Mouse (Mus musculus) CH12.LX (cell line): ENCODE measurements around the gene Serpina3k. TPM values are rescaled to one million over a fixed set of nuclear protein-coding genes. Genes with fewer than 3 reads are reported as not detected.

Source experiments
- DNase-seq: peaks from one replicate; pipeline ENCODE4 v3.0.0-alpha.2; 2013; ENCODE audit errors: extremely low read depth
- H3K27ac ChIP-seq: 2 replicates; pipeline ENCODE4 v1.5.1; 2012; ENCODE audit warnings: low read depth, mild to moderate bottlenecking, control low read depth, moderate library complexity; ENCODE audit not compliant: insufficient read depth
- H3K27me3 ChIP-seq: replicated peaks from 2 replicates; pipeline ENCODE3; 2012; ENCODE audit warnings: inconsistent platforms
- H3K36me3 ChIP-seq, 2 experiments: replicated peaks in 1 of 2; 2 replicates each; pipeline versions ENCODE3 to v1.6.1; 2012; ENCODE audit warnings: inconsistent platforms in 1 of 2, low read length in 1 of 2, mild to moderate bottlenecking in 1 of 2, mixed read lengths in 1 of 2, moderate library complexity in 1 of 2; ENCODE audit not compliant: control insufficient read depth in 1 of 2, insufficient read depth in 1 of 2
- H3K4me1 ChIP-seq, 2 experiments: 2 replicates each; pipeline ENCODE4 v1.6.1; 2012; ENCODE audit warnings: inconsistent platforms in 1 of 2, moderate library complexity in 1 of 2; ENCODE audit not compliant: insufficient read depth in 2 of 2, control insufficient read depth in 1 of 2
- H3K4me2 ChIP-seq: 2 replicates; pipeline ENCODE4 v1.6.1; 2012; ENCODE audit warnings: low read depth, mild to moderate bottlenecking, control low read depth; ENCODE audit not compliant: poor library complexity, insufficient read depth, severe bottlenecking
- H3K4me3 ChIP-seq, 3 experiments: fragments of 150-350 bp in 1 of 3; sonication (generic) in 1 of 3; replicated peaks in 1 of 3; 2 replicates each; pipeline versions ENCODE3 to v1.5.1; 2011 to 2012; ENCODE audit warnings: low read depth in 2 of 3, low read length in 2 of 3, mild to moderate bottlenecking in 2 of 3, moderate library complexity in 2 of 3, control low read depth in 1 of 3, improper control_type of control experiment in 1 of 3, inconsistent platforms in 1 of 3, mixed read lengths in 1 of 3; ENCODE audit not compliant: poor library complexity in 1 of 3
- H3K79me2 ChIP-seq: replicated peaks from 2 replicates; pipeline ENCODE4 v1.6.1; 2012; ENCODE audit warnings: mild to moderate bottlenecking, moderate library complexity; ENCODE audit not compliant: control insufficient read depth, poor library complexity, insufficient read depth, severe bottlenecking; ENCODE audit errors: extremely low read depth
- H3K9ac ChIP-seq: 2 replicates; pipeline ENCODE4 v1.6.1; 2012; ENCODE audit warnings: low read depth, mild to moderate bottlenecking, control low read depth, moderate library complexity; ENCODE audit not compliant: insufficient read depth
- H3K9me3 ChIP-seq: replicated peaks from 2 replicates; pipeline ENCODE3; 2012; ENCODE audit warnings: low read length, inconsistent platforms, mixed read lengths
- BHLHE40 ChIP-seq: IDR thresholded peaks from 2 replicates; pipeline ENCODE4 v1.6.1; 2011; ENCODE audit warnings: mild to moderate bottlenecking, low read depth, low read length, improper control_type of control experiment
- CHD1 ChIP-seq: IDR thresholded peaks from 2 replicates; pipeline ENCODE4 v1.6.1; 2012; ENCODE audit warnings: low read depth, low read length, improper control_type of control experiment, inconsistent platforms
- E2F4 ChIP-seq: IDR thresholded peaks from 2 replicates; pipeline ENCODE4 v1.6.1; 2011; ENCODE audit warnings: low read depth, low read length, improper control_type of control experiment; ENCODE audit not compliant: insufficient replicate concordance
- ELF1 ChIP-seq: IDR thresholded peaks from 2 replicates; pipeline ENCODE4 v1.6.1; 2014; ENCODE audit warnings: low read depth, mild to moderate bottlenecking, inconsistent platforms, low read length, improper control_type of control experiment
- EP300 ChIP-seq: IDR thresholded peaks from 2 replicates; pipeline ENCODE4 v1.6.1; 2011; ENCODE audit warnings: low read length, improper control_type of control experiment
- ETS1 ChIP-seq: conservative IDR thresholded peaks from 2 replicates; pipeline ENCODE4 v1.6.1; 2012; ENCODE audit warnings: low read depth, mild to moderate bottlenecking, inconsistent platforms, low read length, improper control_type of control experiment, moderate library complexity
- IRF4 ChIP-seq: IDR thresholded peaks from 2 replicates; pipeline ENCODE4 v1.6.1; 2014; ENCODE audit warnings: low read depth, mild to moderate bottlenecking, inconsistent platforms, low read length, improper control_type of control experiment
- JUN ChIP-seq: IDR thresholded peaks from 2 replicates; pipeline ENCODE4 v1.6.1; 2011; ENCODE audit warnings: low read depth, mild to moderate bottlenecking, low read length, improper control_type of control experiment, moderate library complexity; ENCODE audit not compliant: insufficient read depth
- MAFK ChIP-seq: IDR thresholded peaks from 2 replicates; pipeline ENCODE4 v1.6.1; 2011; ENCODE audit warnings: low read length, improper control_type of control experiment; ENCODE audit not compliant: insufficient replicate concordance
- MEF2A ChIP-seq: IDR thresholded peaks from 2 replicates; pipeline ENCODE4 v1.6.1; 2014; ENCODE audit warnings: low read depth, mild to moderate bottlenecking, inconsistent platforms, low read length, improper control_type of control experiment, borderline replicate concordance
- MYC ChIP-seq: IDR thresholded peaks from 2 replicates; pipeline ENCODE4 v1.6.1; 2011; ENCODE audit warnings: low read depth, mild to moderate bottlenecking, improper control_type of control experiment, low read length
- PAX5 ChIP-seq: IDR thresholded peaks from 2 replicates; pipeline ENCODE4 v1.6.1; 2012; ENCODE audit warnings: low read length, inconsistent platforms, mixed read lengths
- POLR2AphosphoS2 ChIP-seq: IDR thresholded peaks from 2 replicates; pipeline ENCODE4 v1.6.1; 2011; ENCODE audit warnings: low read depth, low read length, improper control_type of control experiment
- RCOR1 ChIP-seq: conservative IDR thresholded peaks from 2 replicates; pipeline ENCODE4 v1.6.1; 2012; ENCODE audit warnings: low read depth, mild to moderate bottlenecking, inconsistent platforms, low read length, improper control_type of control experiment
- SIN3A ChIP-seq: IDR thresholded peaks from 2 replicates; pipeline ENCODE4 v1.6.1; 2012; ENCODE audit warnings: low read length, improper control_type of control experiment, inconsistent platforms
- SMC3 ChIP-seq: IDR thresholded peaks from 2 replicates; pipeline ENCODE4 v1.6.1; 2011; ENCODE audit warnings: low read depth, low read length, improper control_type of control experiment
- TCF12 ChIP-seq: IDR thresholded peaks from 2 replicates; pipeline ENCODE4 v1.6.1; 2014; ENCODE audit warnings: low read depth, mild to moderate bottlenecking, inconsistent platforms, low read length, improper control_type of control experiment
- UBTF ChIP-seq: IDR thresholded peaks from 2 replicates; pipeline ENCODE4 v1.6.1; 2012; ENCODE audit warnings: low read depth, mild to moderate bottlenecking, inconsistent platforms, low read length, improper control_type of control experiment, moderate library complexity
- USF1 ChIP-seq: IDR thresholded peaks from 2 replicates; pipeline ENCODE4 v1.6.1; 2014; ENCODE audit warnings: low read depth, mild to moderate bottlenecking, inconsistent platforms, low read length, improper control_type of control experiment
- USF2 ChIP-seq: conservative IDR thresholded peaks from 2 replicates; pipeline ENCODE4 v1.6.1; 2011; ENCODE audit warnings: low read depth, low read length, improper control_type of control experiment
- dilution Hi-C: fragments of 300-500 bp; cut with MboI; formaldehyde crosslinking; loops from 2 replicates; pipeline ENCODE4 v1.14.3; 2020; ENCODE audit warnings: low sequenced_read_pairs; ENCODE audit not compliant: extremely low pct_unique_long_range_greater_than_20kb, extremely low pct_ligation_motif_present
- in situ Hi-C: fragments of 300-500 bp; cut with MboI; formaldehyde crosslinking; loops from 3 replicates; pipeline ENCODE4 v1.14.3; 2019; ENCODE audit warnings: low sequenced_read_pairs, low pct_ligation_motif_present, low pct_unique_long_range_greater_than_20kb, mixed read lengths
- polyA plus RNA-seq: library from polyadenylated mRNA; unstranded; fragments of >175 nt; gene quantifications from 2 replicates; pipeline ENCODE4 v1.2.1, GENCODE M21; 2012; ENCODE audit warnings: low read depth; ENCODE audit not compliant: insufficient read length
- total RNA-seq, 2 experiments: library from RNA; depleted of rRNA; stranded (reverse); fragments of 300-350 nt in 1 of 2; fragments of >200 nt in 1 of 2; gene quantifications; 2 replicates each; pipeline ENCODE4 v1.2.3; 2012 to 2014

Serpina3k gene
- total and polyA plus RNA-seq, 3 experiments: not detected

- peak; percentile 81 for DNase-seq
- TF ChIP-seq JUN (peak; percentile 28; the same call in 1 of the 2 replicates), USF1 (no peak), ETS1 (peak; percentile 60), IRF4 (peak; percentile 88), USF2 (no peak), ELF1 (no peak), MEF2A (peak; percentile 54; the same call in 1 of the 2 replicates), TCF12 (peak; percentile 25; the same call in 1 of the 2 replicates), SMC3 (no peak), EP300 (peak; percentile 77), BHLHE40 (peak; percentile 39), RCOR1 (peak; percentile 73; the same call in 1 of the 2 replicates), MAFK (0 out of 2 replicates have a peak, but pooled peaks have one; percentile 47), MYC (peak; percentile 71; the same call in 1 of the 2 replicates)
- H3K27ac ChIP-seq: no peak overlapping the region
- H3K36me3 ChIP-seq: no peaks in the 10 kb centered on the region
- H3K4me3 ChIP-seq: no peak overlapping the region
- in situ Hi-C loops: no loop called here
- H3K79me2 ChIP-seq: no peaks in the 10 kb centered on the region
- no peak overlapping the region for H3K9ac ChIP-seq
- H3K4me2 ChIP-seq: no peak overlapping the region
- H3K9me3 ChIP-seq: peaks cover 2% of the 10 kb centered on the region
- H3K4me1 ChIP-seq: peaks cover 4 to 12% of the 10 kb centered on the region in 2 experiments
- no peaks in the 10 kb centered on the region for H3K27me3 ChIP-seq
- dilution Hi-C loops: no loop called here
Measured at GRCm38 (mm10) chr12:104305991-104306390, 32.3 kb upstream of the Serpina3k start.

DNA sequence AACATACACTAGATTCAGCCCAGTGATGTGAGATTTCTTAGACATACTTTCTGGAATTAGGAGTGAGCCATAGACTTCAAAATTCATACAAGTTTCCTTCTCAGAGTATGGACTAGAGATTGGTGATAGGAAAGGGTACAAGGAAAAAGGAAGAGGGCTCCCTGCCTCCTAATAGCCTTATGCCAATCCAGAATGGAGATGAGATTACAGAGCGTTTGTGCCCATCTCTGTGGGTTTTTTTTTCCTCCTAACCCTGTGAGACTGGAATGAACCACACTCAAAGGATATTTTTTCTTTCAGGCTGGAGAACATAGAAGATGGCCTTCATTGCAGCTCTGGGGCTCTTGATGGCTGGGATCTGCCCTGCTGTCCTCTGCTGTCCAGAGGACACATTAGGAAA is 24.0 kb upstream of the Serpina3k start, which contains the start of gene Serpina3j:
TSS of gene Serpina3j (plus strand) at position 301 of the 400 bp plus-strand sequence.
- no peak within 1 kb of the TSS for H3K27ac ChIP-seq
- no peak within 1 kb of the TSS for H3K9ac ChIP-seq
- no peaks in the 10 kb centered on the region for H3K36me3 ChIP-seq
- H3K4me3 ChIP-seq: no peak within 1 kb of the TSS
- no peaks in the 10 kb centered on the region for H3K4me1 ChIP-seq
- peaks cover 3% of the 10 kb centered on the region for H3K27me3 ChIP-seq
- no peak within 1 kb of the TSS for H3K4me2 ChIP-seq
- in situ Hi-C loops: no loop called here
- H3K9me3 ChIP-seq: no peaks in the 10 kb centered on the region
- H3K79me2 ChIP-seq: no peaks in the 10 kb centered on the region
- no peak for DNase-seq
- dilution Hi-C loops: no loop called here
- TF ChIP-seq POLR2AphosphoS2 (no peak), CHD1 (no peak), UBTF (no peak), SIN3A (no peak), PAX5 (no peak), RCOR1 (no peak), MEF2A (no peak), MYC (no peak), E2F4 (no peak)
- TF ChIP-seq, all 38 proteins: peak for 0
